Mouse (Mus musculus): ENCODE data around the gene Dok7.

The Dok7 gene

DNA sequence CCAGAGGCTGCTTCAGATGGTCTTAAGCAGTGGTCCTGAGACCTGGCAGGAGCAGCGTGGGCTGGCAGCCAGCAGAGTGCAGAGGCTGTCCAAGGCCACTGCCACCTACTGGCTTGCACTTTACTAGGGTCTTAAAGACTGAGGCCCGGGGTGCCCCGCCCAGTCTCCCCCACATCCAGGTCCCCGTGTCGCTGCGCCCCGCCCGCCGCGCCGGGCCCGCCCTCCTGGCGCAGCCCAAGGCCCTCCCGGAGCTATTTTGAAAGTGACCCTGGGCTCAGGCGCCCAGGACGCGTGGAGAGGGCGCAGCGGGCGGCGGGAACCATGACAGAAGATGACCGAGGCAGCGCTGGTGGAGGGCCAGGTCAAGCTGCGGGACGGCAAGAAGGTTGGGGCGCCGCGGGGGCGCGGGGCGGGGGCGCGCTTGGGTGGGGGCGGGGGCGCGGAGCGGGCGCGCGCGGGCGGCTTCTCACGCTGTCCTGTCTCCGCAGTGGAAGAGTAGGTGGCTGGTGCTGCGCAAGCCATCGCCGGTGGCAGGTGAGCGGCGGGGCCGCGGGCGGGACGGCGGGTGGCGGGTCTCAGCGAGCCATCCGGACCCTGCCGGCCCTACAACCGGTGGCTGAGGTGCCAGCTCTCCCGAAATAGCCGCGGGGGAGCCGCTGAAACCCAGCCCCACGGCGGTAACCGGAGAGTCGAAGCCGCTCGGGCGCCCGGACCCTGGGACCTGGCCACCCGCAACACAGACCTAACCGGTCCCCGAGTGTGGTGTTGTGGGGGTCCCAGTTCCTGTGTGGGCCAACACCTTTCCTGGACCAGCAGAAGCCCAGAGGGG is at the start of gene Dok7:
Gene Dok7, plus strand, starts transcription at position 163 of the 829 bp plus-strand sequence.
- DNase-seq = peak; percentile 57

DNA sequence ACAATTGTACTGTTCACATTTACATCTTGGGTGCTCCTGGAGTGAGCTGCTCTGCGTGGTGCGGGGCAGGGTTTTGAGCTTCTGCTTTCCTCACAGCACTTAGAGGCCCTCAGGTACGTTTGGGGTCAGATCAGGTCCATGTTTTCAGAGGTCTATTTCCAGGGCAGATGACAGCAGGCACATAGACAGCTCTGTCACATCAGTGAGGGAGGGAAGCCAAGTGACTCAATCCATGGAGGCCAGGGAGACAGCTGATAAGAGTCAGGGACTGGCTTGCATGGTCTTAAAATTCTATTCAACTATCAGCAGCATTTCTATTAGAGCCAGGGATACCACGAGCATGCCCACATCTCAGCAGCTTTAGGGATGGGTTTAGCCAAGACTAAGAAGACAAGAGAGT is 47.4 kb upstream of the Dok7 start:
- DNase-seq = no peak

DNA sequence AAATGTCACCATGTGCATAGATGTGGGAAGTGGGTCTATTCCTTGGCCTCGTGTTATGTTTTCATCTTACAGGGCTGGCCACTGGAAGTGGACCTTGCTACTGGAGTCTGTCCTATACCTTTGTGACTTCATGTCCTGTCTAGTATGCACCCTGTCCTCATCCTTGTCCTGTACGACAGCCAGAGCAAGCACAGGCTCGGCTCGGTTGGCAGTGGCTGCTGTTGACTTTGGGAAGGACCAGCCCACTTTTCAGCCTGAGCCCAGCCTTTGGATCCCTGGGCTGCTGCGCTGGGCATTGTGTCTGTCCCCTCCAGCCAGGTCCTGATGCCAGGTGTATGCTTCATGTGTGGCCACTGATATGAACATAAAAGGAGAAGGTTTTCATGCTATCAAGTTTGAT is 45.9 kb upstream of the Dok7 start:
- DNase-seq = no peak

DNA sequence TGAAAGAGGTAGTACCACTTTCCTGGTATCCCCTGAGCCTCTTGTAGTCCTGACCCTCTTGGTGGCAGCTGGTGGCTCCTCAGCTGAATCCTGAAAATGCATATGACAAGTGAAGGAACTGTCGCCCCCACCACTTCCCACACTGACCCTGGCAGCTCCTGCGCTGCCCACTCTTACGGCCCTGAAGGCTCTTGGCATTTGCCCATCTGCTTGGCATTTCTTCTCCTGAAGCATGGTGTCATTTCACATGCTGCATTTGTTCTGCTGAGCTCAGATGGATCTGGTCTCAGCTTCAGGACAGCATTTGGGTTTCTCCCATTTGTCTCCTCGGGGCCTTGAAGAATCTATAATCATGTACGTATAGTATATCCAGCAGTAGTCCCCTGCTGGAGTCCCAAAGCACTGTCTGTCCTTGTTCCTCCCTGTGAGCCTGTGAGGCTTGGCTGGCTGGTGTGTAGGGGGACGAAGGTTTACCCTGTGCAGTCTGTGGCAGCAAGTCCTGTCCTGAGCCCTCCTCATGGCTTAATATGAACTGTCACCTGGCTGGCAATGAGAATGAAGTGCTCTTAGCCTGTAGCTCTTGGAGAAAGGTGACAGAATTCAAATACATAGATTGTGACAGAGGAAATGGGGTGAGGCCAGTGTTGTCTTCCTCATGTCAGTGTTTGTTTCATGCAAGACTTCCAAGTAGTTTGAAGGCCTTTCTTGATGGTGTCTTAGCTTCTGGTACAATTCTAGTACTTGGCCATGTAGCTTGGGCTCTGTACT is 45.2 kb upstream of the Dok7 start:
- DNase-seq = no peak

DNA sequence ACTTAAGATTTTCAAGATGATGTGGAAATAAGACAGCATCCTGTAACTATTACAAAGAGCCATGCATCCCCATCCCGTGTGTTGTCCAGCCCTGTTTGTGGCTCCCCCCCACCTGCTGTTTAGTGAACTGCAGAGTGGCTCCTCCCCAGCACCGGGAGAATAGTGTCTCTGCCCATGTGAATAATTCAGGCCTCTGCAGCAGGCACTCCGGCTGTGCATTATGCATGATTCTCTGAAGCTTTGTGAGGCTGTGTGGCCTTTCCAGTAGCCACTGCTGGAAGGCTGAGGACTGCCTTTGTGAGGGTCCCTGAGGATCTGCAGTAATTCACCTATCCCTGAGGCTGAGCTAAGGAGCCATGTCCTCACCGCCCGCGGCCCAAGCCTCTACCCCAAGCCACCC is 42.5 kb upstream of the Dok7 start:
- DNase-seq = no peak

DNA sequence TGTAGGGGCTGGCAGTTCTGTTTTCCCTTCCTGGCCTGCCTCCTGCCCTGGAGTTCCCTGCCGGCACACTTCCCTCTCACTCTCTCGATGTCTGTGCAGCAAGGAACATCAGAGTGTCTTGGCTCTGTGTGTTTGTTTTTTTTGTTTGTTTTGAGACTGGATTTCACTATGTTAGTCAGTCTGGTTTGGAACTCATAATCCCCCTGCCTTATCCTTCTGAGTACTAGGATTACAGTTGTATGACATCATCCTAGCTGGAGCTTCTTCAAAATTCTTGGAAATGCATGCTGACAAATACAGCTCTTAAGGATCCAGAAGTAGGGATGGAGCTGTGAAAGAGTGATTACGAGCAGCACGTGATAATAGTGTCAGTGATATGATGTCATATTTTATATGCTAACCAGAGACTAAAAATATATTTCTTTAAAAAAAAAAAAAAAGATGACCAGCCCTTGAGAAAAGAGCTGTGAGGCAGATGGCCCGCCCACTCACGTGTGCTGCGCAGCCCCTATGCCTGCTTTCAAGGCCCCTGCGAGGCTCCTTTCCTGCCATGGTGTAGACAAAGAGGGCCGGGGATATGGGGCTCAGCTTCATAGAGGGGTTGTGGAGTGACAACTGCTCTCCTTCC is 36.8 kb upstream of the Dok7 start:
- peak; percentile 44 for DNase-seq

DNA sequence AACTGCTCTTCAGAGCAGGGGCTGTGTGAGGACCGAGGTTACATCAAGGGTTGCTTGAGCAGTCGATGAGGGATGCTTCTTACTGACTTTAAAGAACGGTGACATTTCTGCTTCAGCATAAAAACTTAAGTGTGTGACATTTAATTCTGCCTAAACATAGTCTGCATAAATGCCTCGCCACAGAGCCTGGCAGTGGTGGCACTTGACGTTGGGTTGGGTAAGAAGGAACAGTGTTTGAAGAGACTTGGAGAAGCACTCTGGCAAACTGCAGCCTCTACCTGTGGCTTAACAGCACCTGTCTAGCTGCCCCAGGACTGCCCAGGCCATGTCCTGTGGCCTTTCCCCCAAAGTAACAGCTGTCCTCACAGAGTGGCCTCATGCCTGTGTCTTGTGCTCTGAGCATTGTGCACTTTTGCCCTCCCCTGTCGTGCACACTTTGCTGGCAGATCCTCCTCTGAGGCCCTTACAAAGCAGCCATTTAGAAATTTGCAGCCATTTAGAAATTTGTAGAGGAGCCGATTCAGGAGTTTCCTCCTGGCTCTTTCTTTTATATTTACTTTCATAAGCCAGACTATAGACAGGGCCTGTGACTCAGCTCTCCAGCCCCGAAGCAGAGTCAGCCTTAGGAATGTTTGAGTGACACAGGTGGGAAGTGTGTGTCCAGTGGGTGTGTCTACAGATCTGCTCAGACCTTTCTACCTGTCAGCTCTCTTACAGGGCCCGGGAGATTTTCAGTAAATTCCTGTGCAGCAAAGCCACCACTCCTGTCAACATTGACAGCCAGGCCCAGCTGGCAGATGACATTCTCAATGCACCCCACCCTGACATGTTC is 35.9 kb upstream of the Dok7 start:
- no peak for DNase-seq

DNA sequence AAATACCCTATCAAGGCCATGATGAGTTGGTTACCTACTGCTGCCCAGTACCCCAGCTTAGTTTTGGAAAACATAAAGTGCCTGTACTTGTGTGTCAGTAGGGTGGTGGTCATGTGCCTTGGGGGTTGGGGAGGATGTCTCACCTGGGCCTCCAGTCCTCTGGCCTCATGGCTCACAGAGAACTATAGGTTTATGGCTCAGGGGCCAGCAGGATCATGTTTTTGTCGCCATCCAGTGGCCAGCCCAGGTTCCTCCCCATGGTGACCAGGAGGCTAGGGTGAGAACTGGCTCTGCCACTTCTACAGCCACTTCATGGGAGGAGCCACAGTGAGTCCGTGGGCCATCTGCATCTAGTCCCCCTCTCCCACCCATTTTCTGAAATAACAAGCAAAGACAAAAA is 31.6 kb upstream of the Dok7 start:
- peak; percentile 53 for DNase-seq

DNA sequence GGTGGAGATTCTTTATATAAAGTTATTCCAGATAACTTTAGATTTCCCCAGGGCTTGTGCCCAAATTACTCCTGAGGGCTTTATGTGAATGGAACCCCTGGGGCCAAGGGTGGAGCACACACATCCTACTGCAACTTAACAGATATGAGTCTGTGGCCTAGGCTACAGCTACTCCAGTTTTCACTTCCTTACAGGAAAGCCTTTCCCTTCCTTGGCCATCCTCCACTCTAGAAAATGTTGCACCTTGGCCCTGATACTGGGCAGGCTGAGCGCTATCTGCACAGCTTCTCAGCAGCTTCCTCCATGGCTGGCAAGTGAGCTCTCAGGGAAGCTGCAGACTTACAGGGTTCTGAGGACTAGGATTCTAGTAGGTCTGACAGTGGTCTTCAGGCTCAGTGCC is 27.3 kb upstream of the Dok7 start:
- no peak for DNase-seq

DNA sequence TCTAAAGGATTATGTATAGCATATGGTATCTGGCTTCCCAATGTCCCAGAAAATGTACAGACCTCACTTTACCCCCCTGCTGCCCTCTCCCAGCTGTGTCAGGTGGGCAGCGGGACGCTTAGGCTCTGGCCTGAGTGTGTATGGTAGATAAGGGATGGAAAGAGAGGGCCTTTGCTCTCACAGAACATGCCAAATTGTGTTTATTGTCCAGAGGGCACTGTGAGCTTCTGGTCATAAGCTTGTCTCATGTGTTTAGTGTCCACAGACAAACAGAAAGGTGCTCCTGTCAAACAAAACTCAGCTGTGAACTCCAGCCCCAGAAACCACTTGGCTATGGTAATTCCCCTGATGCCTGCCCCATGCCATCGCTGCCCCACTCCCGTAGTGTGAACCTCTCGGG is 26.8 kb upstream of the Dok7 start:
- DNase-seq = no peak

DNA sequence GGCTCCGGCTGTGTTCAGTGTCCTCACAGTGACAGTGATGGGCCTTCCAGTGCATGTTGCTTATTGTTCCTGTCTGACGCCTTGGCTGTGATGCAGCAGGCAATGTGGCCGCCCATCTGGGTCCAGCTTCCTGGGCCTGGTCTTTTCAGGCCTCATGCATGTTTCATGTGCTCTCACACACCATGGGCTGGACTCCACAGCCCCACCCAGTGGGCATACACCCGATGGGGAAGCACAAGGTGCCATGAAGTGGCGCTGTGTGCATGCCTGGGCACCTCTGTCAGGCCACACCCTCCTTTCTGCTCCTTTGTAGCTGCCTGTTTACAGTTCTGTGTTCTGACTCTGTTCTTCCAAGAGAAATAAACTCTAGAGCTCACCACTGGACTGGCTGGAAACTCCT is 23.5 kb upstream of the Dok7 start:
- DNase-seq = peak; percentile 37

DNA sequence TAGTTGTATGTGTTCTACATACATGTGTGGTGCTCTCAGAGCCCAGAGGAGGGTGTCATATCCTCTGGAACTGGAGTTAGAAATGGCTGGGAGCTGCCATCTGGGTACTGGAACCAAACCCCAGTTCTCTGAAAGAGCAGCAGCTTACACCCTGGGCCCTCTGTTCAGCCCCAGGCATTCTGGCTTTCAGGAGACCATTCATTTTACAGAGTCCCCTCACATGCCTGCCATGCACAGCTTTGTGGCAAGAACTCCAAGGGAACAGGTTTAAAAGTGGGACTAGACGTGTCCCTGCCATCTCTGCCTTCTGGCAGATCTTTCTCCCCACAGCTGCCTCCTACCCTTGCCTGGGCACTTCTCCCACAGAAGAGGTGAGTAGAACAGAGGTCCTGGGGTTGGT is 22.9 kb upstream of the Dok7 start:
- DNase-seq = no peak

DNA sequence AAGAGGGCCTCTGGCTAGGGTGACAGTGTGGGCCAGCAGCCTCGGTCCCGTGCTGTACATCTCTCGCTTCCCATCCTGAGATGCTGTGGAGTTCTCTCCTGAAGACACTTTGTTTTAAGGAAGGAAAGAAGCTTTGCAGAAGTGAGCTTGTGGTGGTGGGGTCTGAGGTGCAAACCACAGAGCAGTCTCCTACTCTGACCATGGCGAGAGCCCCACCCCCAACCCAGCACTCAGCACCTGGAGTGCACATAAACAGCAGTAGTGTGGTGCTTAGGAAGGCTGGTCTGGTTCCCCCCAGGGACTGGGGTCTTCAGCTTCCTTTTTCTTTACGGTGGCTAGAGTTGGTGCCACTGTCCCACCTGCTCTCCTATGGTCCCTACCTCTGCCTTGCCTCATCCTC is 21.4 kb upstream of the Dok7 start:
- no peak for DNase-seq

DNA sequence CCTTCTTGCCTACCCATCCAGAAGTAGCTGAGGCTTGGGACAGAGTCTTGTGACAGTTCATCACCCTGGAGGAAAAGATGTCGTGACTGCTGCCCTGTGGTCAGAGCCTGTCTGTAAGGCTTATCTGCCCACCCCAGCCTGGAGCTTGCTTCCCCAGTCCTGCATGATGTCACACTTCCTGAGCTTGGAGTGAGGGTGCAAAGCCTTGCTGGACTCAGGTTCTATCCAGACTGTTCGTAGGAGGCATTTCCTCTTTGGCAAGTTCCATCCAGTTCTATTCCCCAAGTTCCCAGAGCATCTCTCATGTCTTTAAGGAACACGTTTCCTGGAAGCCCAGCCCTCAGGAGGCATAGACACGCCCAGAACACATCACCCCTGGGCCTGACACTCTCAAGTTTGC is 20.8 kb upstream of the Dok7 start:
- DNase-seq = no peak

DNA sequence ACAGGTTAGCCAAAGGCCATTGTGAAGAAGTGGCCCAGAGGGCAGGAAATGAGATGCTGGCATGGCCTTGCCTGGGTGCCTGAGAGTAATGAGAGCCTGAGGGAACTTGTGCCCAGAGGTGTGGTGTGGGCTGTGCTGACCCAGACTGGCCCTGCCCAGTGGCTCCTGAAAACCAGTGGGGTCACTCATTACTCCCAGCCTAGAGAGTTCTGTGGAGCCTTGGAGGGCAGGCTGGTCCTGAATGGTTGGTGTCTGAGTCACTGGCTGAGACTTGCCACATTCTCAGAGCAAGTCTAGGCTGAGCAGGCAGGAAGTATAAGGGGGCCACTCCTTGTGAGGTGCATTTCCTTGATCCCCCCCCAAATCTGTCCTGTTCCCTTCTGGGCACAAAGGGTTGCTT is 19.1 kb upstream of the Dok7 start:
- no peak for DNase-seq

DNA sequence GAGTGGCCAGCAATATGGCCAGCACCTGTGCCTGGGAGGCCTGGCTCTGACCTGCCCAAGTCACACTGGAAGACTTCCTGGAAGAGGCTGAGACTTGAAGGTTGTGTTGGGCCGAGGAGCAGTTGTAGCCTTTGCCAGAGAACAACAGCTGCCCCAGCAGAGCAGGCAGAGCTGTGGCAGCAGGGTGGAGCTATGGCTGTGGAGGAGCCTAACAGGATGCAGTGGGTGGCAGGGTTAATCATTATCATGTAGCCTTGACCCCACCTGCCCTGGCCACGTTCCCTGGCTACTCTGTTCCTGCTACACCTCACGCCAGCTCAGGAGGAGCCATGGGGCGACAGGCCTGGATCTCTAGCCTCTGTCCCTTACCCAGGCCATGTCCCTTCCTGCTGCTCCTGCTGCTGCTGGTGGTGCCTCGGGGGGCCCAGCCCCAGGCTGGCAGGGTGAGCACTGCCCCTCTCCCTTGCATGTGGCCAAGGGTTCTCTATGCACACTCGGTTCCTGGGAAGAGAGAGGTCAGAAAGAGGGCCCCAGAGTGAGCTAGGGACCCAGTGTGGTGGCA is 15.2 kb upstream of the Dok7 start, which contains the start of gene Hgfac:
Gene Hgfac, plus strand, starts transcription at position 242 of the 562 bp plus-strand sequence.
- DNase-seq = no peak

DNA sequence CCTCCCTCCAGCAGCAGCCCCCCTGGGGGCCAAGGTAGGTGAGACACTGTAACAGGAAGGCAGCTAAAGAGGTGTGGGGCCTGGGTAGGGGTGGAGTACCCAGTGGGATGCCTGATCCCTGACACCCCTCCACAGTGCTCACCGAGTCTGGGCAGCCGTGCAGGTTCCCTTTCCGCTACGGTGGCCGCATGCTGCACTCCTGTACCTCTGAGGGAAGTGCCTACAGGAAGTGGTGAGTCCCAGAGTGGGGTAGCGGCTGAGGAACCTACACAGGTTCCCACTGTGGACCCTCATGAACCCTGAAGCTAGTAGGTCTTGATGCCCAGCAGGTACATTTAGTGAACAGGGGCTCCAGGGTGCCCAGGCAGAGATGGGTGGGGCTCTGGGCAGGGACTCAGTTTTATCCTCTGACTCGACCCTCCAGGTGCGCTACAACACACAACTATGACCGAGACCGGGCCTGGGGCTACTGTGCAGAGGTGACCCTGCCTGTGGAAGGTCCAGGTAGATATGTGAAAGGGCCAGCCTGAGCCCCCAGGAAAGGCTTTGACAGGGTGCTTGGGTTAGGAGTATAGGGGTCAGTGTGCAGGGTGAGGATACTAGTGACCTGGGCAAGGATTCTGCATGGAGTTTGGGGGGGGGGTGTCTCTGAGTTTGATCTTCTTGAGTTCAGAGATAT is 14.0 kb upstream of the Dok7 start:
- no peak for DNase-seq

DNA sequence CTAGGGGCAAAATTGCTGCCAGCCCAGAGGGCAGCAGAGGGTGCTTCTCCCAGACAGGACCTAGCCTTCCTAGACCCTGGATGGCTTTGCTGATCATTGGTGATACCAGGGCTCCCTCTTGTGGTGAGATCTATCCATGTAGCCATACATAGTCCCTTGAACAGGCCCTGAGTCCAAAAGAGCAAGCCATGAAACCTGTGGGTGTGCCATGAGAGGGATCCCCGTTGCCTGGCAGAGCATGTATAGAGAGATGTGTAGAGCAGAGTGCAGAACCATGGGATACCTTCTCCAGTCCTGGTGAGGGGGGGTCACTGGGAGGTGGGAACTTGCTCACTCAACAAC is 13.5 kb upstream of the Dok7 start:
- peak; percentile 71 for DNase-seq

DNA sequence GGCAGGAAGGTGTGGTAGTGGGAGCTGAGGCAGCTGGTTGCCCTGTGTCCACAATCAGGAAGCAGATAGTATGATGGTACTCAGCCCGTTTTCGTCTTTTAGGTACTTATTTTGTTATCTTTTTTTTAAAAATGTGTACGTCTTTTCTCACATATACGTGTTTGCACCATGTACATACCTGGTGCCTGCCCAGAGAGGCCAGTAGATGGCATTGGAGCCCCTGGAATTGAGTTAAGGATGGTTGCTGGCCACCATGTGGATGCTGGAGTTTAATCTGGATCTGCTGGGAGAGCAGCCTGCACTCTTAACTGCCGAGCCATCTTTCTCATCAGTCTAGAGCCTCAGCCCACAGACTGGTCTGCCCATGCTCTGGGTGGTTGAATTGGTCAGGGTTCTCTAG is 6.0 kb upstream of the Dok7 start:
- DNase-seq = no peak

DNA sequence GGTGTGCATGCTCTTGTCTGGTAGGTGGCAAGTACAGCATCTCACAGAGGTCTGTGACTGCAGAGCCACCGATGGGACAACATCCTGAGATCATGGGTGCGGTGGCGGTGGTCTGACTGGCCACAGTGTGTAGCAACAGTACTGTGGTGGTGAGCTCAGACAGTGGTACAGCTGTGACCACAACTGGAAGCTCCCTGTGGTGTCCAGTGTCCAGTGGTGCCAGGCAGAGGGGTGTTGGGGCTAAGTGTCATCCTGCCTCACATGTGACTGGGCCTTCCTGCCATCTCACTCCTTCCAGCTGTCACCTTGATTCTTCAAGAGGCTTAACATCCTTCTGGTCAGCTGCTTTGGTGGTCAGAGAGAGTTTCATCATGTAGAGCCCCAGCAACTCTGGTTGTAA is 1.9 kb upstream of the Dok7 start:
- DNase-seq = no peak

DNA sequence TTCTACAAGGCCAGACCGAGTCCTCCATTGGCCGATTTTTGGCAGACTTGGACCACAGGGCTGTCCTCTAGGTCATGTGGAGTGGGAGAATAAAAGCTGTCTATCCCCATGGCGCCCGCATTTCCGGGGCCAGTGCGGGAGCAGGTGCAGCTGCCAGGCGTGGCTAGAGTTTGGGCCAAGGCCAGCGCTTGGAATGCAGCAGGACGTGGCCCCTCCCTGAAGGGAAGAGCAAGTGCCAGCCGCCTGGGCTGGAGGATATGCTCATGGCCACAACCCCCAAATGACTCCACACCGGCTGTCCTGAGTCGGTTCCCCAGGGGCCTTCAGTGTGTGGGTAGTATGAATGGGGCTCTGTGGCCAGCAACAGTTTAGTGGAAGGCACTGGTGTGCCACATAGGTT is 1.5 kb upstream of the Dok7 start:
- no peak for DNase-seq

DNA sequence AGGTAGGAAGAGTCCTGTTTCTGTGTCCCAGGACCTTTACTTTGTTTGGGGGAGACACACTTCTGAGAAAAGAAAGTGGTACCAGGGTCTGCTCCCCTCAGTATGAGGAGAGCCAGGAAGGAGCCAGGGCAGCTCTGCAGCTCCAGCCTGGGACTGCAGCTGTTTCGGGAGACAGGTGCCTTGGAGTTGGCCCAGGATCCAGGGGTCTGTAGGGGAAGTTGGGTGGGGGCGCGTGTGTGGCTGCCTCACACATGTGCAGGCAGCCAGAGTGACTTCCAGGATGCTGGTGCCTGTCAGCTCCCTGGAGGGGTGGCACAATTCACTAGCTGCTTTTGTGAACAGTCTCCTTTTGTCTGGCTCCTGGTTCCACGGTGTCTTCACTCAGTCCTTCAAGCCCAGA is 1.0 kb downstream of the Dok7 start:
- no peak for DNase-seq

All from right cerebral cortex, postnatal 14 days (tissue).